Mouse (Mus musculus): ENCODE results near the gene Cep41.
A peak's percentile ranks its signal among the peaks of the same experiment; 100 is the strongest.

Gene Cep41

GRCm38 (mm10) chr6:30673764-30674561 lies 19.6 kb downstream of the Cep41 start:
- DNase-seq (ENCODE audit: low spot score in 2 of 2): no peak

DNA sequence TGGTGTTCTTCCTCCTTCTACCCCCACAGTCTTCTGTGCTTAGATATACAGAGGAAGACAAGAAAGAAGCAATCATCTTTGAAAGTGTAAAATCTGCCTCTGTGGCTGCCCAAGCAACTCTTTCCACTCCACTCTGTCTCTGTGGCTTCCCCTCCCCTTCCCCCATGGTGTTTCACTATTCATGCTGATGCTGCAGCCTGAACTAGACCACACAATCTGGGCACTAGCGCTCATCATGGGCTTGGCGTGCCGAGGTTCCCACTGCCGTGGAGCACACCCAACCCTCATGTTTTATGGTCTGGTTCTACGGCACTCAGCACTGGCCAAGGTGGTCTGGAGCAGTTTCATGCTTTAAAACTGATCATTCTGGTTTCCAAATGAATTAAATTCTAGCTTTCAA lies 21.9 kb downstream of the Cep41 start:
- no peak for DNase-seq (ENCODE audit: low spot score in 2 of 2)

GRCm38 (mm10) chr6:30667585-30667984 lies 26.0 kb downstream of the Cep41 start:
- DNase-seq (ENCODE audit: low spot score in 2 of 2): no peak

- no peak for DNase-seq (ENCODE audit: low spot score in 2 of 2)
These were observed 27.5 kb downstream of the Cep41 start for GRCm38 (mm10) chr6:30666043-30666442.

- no peak for DNase-seq (ENCODE audit: low spot score in 2 of 2)
These were observed 28.3 kb downstream of the Cep41 start for GRCm38 (mm10) chr6:30665296-30665695.

DNA sequence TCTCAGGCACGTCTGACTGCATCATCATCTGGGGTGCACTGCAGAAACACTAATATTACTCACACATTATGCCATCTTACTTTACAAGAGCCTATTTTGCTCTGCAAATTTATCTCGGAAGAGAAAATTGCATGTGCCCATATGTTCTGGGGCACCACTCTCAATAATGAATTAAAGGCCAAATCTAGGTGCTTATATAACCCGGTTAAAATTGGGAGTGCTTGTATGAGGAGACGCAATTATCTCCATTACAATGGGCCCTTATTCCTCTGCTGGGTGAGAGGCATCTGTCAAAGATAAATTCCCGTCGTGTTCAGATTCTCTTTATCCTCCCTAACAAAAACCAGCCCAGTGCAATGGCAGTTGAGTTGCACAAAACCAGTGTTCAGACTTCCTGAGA lies 28.8 kb downstream of the Cep41 start:
- DNase-seq (ENCODE audit: low spot score in 2 of 2): no peak

GRCm38 (mm10) chr6:30658619-30659018 lies 34.9 kb downstream of the Cep41 start:
- DNase-seq (ENCODE audit: low spot score in 2 of 2): no peak

GRCm38 (mm10) chr6:30657279-30657678 lies 36.3 kb downstream of the Cep41 start:
- DNase-seq (ENCODE audit: low spot score in 2 of 2): no peak

DNA sequence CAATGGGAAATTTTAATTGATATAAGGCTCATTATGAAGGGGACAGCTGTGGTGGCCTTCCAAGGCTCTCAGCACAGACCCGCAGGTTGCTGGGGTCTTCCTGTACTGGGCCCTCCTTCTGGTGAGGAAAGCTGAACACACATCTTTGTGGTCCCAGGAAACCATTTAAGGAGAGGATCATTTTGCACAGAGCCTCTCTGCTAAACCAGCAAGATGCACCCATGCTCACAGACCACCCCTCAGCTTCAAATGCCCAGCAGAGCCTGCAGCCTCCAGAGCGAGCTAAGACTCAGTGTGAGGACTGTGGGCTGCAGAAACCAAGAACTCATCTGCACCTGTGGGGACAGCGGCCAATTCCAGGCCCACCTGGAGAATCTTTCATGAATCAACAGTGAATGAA lies 38.6 kb downstream of the Cep41 start:
- no peak for DNase-seq (ENCODE audit: low spot score in 2 of 2)

GRCm38 (mm10) chr6:30654402-30654859 lies 39.1 kb downstream of the Cep41 start:
- DNase-seq (ENCODE audit: low spot score in 2 of 2): no peak

DNA sequence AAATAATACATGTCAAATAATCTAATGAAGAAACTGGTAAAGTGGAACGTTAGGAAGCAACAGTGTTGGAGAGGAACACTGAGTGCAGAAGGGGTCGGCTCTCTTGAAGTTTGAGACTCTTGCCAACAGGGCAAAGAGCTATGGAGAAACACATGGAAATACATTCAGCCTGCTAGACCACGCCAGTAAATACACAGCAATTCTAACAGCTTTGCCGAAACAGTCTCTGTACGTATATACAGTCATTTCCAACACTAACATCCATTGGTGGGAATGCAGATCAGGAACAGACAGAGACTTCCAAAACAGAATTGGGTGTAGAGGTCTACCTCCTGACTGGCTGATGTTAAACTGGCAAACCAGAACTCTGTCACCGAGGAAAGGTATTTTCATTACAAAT lies 40.0 kb downstream of the Cep41 start:
- DNase-seq (ENCODE audit: low spot score in 2 of 2): no peak

DNA sequence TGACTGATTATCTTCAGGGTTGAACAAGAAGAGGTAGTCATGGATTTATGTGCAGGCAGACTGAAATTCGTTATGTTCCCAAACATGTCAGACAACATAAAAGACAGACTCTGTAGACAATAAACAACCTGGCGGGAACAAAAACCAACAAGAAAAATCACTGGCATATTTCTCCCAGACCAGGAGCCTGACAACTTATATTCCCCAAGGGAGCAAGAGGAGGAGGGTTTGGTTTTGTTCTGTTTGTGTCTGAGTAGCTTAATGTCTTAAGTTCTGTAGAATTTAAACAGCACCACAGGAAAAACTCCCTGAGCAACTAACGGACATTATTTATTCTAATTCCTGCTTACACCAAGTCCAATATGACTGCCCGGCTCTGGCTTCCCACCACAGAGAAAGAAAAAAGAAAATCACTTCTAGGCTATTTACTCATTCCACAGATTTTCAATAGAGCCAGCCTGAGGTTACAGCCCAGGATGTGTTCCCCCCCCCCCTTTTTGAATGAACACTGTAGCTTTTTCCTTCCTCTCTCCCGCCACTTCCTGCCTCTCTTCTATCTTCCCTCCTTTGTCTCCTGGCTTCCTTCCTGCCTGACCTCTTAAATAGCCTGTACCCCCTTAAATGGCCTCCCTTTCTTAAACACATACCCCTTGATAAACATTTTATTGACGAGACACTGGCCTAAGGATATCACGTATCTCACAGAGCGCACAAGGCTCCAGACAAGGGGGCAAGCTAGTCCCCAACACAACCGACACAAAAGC lies 40.9 kb downstream of the Cep41 start:
- no peak for DNase-seq (ENCODE audit: low spot score in 2 of 2)

DNA sequence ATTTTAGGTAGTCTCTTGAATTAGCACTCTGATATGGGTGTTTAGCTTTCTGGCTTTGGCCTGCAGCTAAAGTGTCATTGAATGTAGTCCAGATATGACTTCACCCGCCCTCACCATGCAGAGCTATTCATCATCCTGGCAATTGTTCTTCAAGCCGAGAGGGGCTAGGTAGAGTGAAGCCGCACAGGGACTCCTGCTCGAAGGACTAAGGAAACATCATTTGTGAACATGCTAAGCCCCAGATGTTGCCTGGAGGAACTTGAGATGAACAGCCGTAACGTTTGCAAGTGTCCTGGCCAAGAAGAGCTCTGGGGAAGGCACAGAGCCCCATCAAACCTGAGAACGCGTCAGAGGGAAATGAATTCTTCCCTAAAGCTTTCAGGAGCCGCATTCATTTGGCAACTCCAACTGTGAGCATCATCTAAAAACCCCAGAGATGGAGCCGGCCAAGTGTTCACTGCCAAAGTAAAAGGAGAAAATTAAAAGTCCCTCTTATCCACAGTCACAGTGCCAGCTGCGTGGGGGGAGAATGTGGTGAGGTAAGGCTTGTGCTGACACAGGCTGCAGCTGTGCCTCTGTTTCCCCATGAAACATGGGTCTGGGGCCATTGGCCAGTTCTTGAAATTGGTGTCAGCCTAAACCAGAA lies 43.8 kb downstream of the Cep41 start:
- DNase-seq (ENCODE audit: low spot score in 2 of 2): peak in 1 of 2 experiments; percentile 48

DNA sequence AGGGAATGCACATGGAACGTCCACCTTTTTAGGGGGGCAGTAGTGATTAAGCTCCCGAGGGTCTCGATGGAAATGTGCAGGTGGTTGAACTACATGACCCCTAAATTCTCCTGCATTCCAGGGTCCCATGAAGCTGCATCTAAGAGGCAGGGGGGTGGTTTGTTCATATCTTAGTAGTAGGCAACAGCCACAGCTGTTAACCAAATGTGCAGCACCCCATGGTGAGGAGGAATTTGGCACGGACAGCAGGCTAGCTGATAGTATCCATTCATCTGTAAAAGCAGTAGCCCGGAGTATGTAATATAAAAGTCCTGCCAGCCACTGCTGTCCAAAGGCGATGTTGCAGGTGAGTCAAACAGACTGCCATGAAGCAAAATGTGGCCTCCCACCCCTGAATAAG lies 48.2 kb downstream of the Cep41 start:
- no peak for DNase-seq (ENCODE audit: low spot score in 2 of 2)

GRCm38 (mm10) chr6:30644462-30644861 lies 49.1 kb downstream of the Cep41 start:
- DNase-seq (ENCODE audit: low spot score in 2 of 2): no peak

GRCm38 (mm10) chr6:30643694-30644460 lies 49.7 kb downstream of the Cep41 start:
- no peak for DNase-seq (ENCODE audit: low spot score in 2 of 2)

- DNase-seq (ENCODE audit: low spot score in 2 of 2): no peak
These were observed 54.8 kb downstream of the Cep41 start, which contains the start of gene Cpa1 for GRCm38 (mm10) chr6:30638674-30639268. Gene Cpa1 (plus strand): TSS chr6:30639218.

- no peak for DNase-seq (ENCODE audit: low spot score in 2 of 2)
These were observed 57.2 kb downstream of the Cep41 start for GRCm38 (mm10) chr6:30636186-30636842.

- DNase-seq (ENCODE audit: low spot score in 2 of 2): no peak
These were observed 58.1 kb downstream of the Cep41 start for GRCm38 (mm10) chr6:30635361-30635862.

- no peak for DNase-seq (ENCODE audit: low spot score in 2 of 2)
These were observed 63.6 kb downstream of the Cep41 start for GRCm38 (mm10) chr6:30629989-30630388.

DNA sequence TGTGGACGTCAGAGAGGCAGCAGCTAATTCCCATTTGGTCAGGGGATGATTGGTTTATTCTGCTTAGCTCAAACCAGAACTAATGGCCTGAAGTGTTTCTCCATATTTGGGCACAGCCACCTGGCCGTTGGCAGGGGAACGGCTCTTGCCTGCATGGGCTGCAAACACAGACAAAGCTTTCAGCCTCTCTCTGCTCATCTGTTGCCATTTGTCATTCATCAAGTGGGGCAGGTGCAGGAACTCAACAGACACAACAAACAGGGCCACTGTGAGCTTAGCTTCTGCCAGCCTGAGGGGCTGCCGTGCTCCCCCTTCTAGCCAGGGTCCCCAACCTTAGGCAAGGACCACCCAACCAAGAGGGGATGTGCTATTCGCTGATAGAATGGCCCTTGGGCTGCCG lies 65.4 kb downstream of the Cep41 start:
- DNase-seq (ENCODE audit: low spot score in 2 of 2): no peak

All from frontal cortex, postnatal 36 days (tissue).